Mouse (Mus musculus): Measurements from ENCODE around the gene Igsf10.

GRCm38 (mm10) chr3:59278254-59278533 lies 66.0 kb downstream of the Igsf10 start:
- TF ChIP-seq CTCF (IDR thresholded peaks at IDR 0.05; ENCODE audit: insufficient read depth, low read length) (no peak), POLR2A (IDR thresholded peaks at IDR 0.05; ENCODE audit: borderline replicate concordance, extremely low read depth, low read depth, low read length) (no peak)
